Mouse (Mus musculus) stomach, postnatal 0 days (tissue): ENCODE results near the gene Ralgds. TPM values are rescaled to one million over a fixed set of nuclear protein-coding genes. Genes with fewer than 3 reads are reported as not detected.

ENCODE experiments used
- ATAC-seq: fragments of 200-750 bp; cut with Nextera tagmentation; 2 replicates; pipeline ENCODE4 v1.8.0; 2017; ENCODE audit not compliant: low FRiP score, low TSS enrichment
- DNase-seq: peaks from one replicate; pipeline ENCODE4 v3.0.0-alpha.2; 2016; ENCODE audit warnings: low spot score
- H3K27ac ChIP-seq: fragments of 300-500 bp; sonication (generic); replicated peaks from 2 replicates; pipeline ENCODE4 v1.5.1; 2014; ENCODE audit warnings: mild to moderate bottlenecking, control low read depth
- H3K27me3 ChIP-seq: fragments of 300-500 bp; sonication (generic); 2 replicates; pipeline ENCODE4 v1.6.1; 2014; ENCODE audit warnings: low read length; ENCODE audit not compliant: control insufficient read depth, insufficient read depth
- H3K36me3 ChIP-seq: fragments of 300-500 bp; sonication (generic); 2 replicates; pipeline ENCODE4 v1.6.1; 2014; ENCODE audit warnings: low read length, mixed read lengths; ENCODE audit not compliant: control insufficient read depth, insufficient read depth
- H3K4me1 ChIP-seq: fragments of 300-500 bp; sonication (generic); replicated peaks from 2 replicates; pipeline ENCODE4 v1.6.1; 2014; ENCODE audit warnings: antibody characterized with exemption; ENCODE audit not compliant: control insufficient read depth, insufficient read depth
- H3K4me2 ChIP-seq: fragments of 300-500 bp; sonication (generic); replicated peaks from 2 replicates; pipeline ENCODE4 v1.6.1; 2014; ENCODE audit warnings: low read depth, mild to moderate bottlenecking, control low read depth, moderate library complexity
- H3K4me3 ChIP-seq: fragments of 300-500 bp; sonication (generic); 2 replicates; pipeline ENCODE4 v1.5.1; 2014; ENCODE audit warnings: low read depth, low read length, control low read depth
- H3K9ac ChIP-seq: fragments of 300-500 bp; sonication (generic); 2 replicates; pipeline ENCODE4 v1.6.1; 2014; ENCODE audit warnings: mild to moderate bottlenecking, low read length, control low read depth, mixed read lengths
- H3K9me3 ChIP-seq: fragments of 300-500 bp; sonication (generic); 2 replicates; pipeline ENCODE4 v1.6.1; 2016; ENCODE audit warnings: low read length; ENCODE audit not compliant: control insufficient read depth
- CTCF ChIP-seq: IDR thresholded peaks from 2 replicates; pipeline ENCODE4 v1.5.1; 2016; ENCODE audit warnings: antibody characterized with exemption, low read depth, mild to moderate bottlenecking, moderate library complexity
- EP300 ChIP-seq: optimal IDR thresholded peaks from 2 replicates; pipeline ENCODE3; 2016; ENCODE audit warnings: antibody characterized with exemption
- WGBS: fragments of 180-500 bp; shearing (Covaris S2); extraction: QIAGEN DNeasy Blood & Tissue Kit; methylation state at CpG from one replicate; pipeline ENCODE4 v1.1.7; 2014; 5-methylcytosine and 5-hydroxymethylcytosine counted together
- polyA plus RNA-seq: library from polyadenylated mRNA; unstranded; fragments of >200 nt; fragmentation: Nextera tagmentation; extraction: Ambion mirVana; gene quantifications from 2 replicates; pipeline ENCODE4 v1.2.1, GENCODE M21; 2015

Gene Ralgds
- polyA plus RNA-seq, 1 experiment from 2014 or later, result 23.9 TPM

- TF ChIP-seq EP300, result no peak
- peak; percentile 51 for TF ChIP-seq CTCF
- Histone ChIP-seq H3K9me3 (no peaks in the 10 kb centered on the region), H3K36me3 (no peaks in the 10 kb centered on the region), H3K9ac (peak overlapping the region; percentile 77), H3K4me2 (peak overlapping the region; percentile 85), H3K27me3 (no peaks in the 10 kb centered on the region), H3K27ac (peak overlapping the region; percentile 69), H3K4me3 (peak overlapping the region; percentile 63), H3K4me1 (peaks cover 17% of the 10 kb centered on the region)
- peak; percentile 91 for ATAC-seq
- DNase-seq, result peak; percentile 95
- 2% methylated on average over 48 of the region's 49 CpGs for WGBS
These were observed 20.2 kb downstream of the Ralgds start for GRCm38 (mm10) chr2:28532938-28533771.

DNA sequence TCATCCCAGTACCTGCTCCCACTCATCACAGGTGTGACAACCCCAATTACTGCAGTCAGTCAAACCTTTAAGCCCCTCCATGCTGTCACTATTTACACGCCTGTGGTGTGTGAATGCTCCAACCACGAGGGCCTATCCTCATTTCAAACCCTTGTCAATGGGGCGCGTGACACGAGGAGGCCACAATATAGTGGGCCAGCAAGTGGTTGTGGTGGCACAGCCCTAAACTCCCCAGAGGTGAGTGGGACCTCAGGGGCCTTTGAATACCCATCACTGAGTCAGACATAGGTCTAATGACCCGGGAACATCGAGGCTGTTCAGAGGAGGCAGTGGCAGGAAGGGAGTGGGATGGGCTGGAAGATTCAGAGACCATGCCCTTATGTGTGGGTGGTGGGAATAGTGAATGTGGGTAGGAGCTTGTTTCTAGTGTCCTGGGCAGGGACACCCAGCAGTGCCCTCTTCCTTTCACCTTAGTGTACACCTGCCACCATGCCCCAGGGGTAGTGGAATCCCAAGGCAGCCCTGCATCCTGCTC, 21.0 kb downstream of the Ralgds start:
- Histone ChIP-seq H3K4me3 (peak overlapping the region; percentile 63), H3K27ac (peak overlapping the region; percentile 69), H3K9ac (peak overlapping the region; percentile 77), H3K36me3 (no peaks in the 10 kb centered on the region), H3K27me3 (no peaks in the 10 kb centered on the region), H3K4me1 (peaks cover 22% of the 10 kb centered on the region), H3K4me2 (peak overlapping the region; percentile 85), H3K9me3 (no peaks in the 10 kb centered on the region)
- WGBS, result 60% methylated on average over 7 of the region's 7 CpGs
- TF ChIP-seq EP300, result no peak
- no peak for TF ChIP-seq CTCF
- DNase-seq (no peak), ATAC-seq (no peak)

DNA sequence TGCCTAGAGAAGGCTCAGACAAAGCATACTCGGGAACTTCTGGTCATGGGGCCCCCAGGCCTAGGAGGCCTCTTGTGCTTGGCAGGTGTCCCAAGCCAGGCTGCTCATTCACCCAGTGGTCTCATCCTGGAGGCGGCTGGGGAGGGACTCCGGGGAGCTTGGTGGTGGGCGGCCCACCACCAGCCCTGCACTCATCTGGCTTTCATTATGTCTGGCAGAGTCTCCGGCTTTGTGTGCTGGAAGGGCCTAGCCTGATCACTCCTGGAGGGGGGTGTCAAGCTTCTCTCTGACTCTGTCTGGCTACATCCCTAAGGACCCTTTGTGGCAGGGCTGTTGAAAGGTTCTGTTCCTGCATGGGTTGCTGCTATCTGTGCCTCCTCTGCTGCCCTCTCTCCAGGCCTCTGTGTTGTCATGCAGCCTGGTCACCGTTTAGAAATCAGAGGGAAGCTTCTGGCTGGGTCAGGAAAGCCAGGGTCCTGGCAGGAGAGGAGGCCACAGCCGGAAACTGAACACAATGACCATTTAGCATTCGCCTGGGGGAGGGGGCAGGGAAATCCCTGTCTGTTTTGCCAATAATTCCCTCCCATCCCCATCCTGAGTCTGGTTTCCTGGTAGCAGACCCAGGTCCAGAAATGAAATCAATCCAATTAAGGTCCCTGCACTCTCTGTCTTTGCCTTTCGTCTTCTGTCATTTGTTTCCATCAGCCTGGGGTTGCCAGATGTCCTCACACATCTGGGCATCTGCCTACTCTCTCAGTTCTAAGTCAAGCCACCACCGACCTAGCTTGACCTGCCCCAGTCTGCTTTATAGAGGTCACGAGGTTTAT, 21.7 kb downstream of the Ralgds start:
- Histone ChIP-seq H3K36me3 (no peaks in the 10 kb centered on the region), H3K4me2 (peak overlapping the region; percentile 85), H3K4me3 (peak overlapping the region; percentile 63), H3K9me3 (no peaks in the 10 kb centered on the region), H3K27me3 (no peaks in the 10 kb centered on the region), H3K4me1 (peaks cover 27% of the 10 kb centered on the region), H3K9ac (peak overlapping the region; percentile 77), H3K27ac (peak overlapping the region; percentile 69)
- WGBS, result 46% methylated on average over 11 of the region's 11 CpGs
- peak; percentile 33 for DNase-seq
- TF ChIP-seq CTCF (no peak), EP300 (no peak)
- ATAC-seq, result no peak

- peaks cover 28% of the 10 kb centered on the region for H3K4me1 ChIP-seq
- TF ChIP-seq CTCF (no peak), EP300 (no peak)
- peak overlapping the region; percentile 69 for H3K27ac ChIP-seq
- H3K4me3 ChIP-seq, result no peak overlapping the region
- H3K27me3 ChIP-seq, result no peaks in the 10 kb centered on the region
- no peaks in the 10 kb centered on the region for H3K36me3 ChIP-seq
- peak overlapping the region; percentile 85; the same call in 1 of the 2 replicates for H3K4me2 ChIP-seq
- DNase-seq, result no peak
- no peaks in the 10 kb centered on the region for H3K9me3 ChIP-seq
- no peak for ATAC-seq
- WGBS, result 43% methylated on average over 4 of the region's 4 CpGs
- peak overlapping the region; percentile 41 for H3K9ac ChIP-seq
These were observed 22.3 kb downstream of the Ralgds start for GRCm38 (mm10) chr2:28535263-28535540.

GRCm38 (mm10) chr2:28535650-28536049, 22.7 kb downstream of the Ralgds start:
- Histone ChIP-seq H3K4me3 (no peak overlapping the region), H3K27ac (peak overlapping the region; percentile 69), H3K4me2 (peak overlapping the region; percentile 85; the same call in 1 of the 2 replicates), H3K9me3 (no peaks in the 10 kb centered on the region), H3K36me3 (no peaks in the 10 kb centered on the region), H3K27me3 (no peaks in the 10 kb centered on the region), H3K4me1 (peaks cover 28% of the 10 kb centered on the region), H3K9ac (0 out of 2 replicates have a peak overlapping the region, but pooled peaks have one; percentile 1)
- TF ChIP-seq EP300, result no peak
- TF ChIP-seq CTCF, result no peak
- DNase-seq (no peak), ATAC-seq (no peak)
- WGBS, result 35% methylated on average over 7 of the region's 7 CpGs
